Mouse (Mus musculus) heart, embryonic 15.5 days (tissue): ENCODE measurements around the gene Acot3. TPM values are rescaled to one million over a fixed set of nuclear protein-coding genes. Genes with fewer than 3 reads are reported as not detected.
"Not testable (repeated sequence)": the region's sequence is repeated elsewhere in the genome, so short reads cannot be mapped to it uniquely, and the experiment has no call there.

Experiments
- ATAC-seq: fragments of 200-750 bp; cut with Nextera tagmentation; replicated peaks from 2 replicates; pipeline ENCODE4 v1.8.0; 2017; ENCODE audit warnings: low read depth, moderate TSS enrichment; ENCODE audit not compliant: insufficient number of reproducible peaks, insufficient read depth, low FRiP score
- H3K27ac ChIP-seq: fragments of 300-500 bp; sonication (generic); 2 replicates; pipeline ENCODE4 v1.5.1; 2015; ENCODE audit warnings: mild to moderate bottlenecking, inconsistent platforms
- H3K27me3 ChIP-seq: fragments of 300-500 bp; sonication (generic); 2 replicates; pipeline ENCODE4 v1.6.1; 2015; ENCODE audit warnings: inconsistent platforms
- H3K36me3 ChIP-seq: fragments of 300-500 bp; sonication (generic); 2 replicates; pipeline ENCODE4 v1.6.1; 2015; ENCODE audit warnings: mild to moderate bottlenecking, inconsistent platforms
- H3K4me1 ChIP-seq: fragments of 300-500 bp; sonication (generic); replicated peaks from 2 replicates; pipeline ENCODE4 v1.6.1; 2015; ENCODE audit warnings: inconsistent platforms
- H3K4me2 ChIP-seq: fragments of 300-500 bp; sonication (generic); 2 replicates; pipeline ENCODE4 v1.6.1; 2015; ENCODE audit warnings: inconsistent platforms, mild to moderate bottlenecking, moderate library complexity
- H3K4me3 ChIP-seq: fragments of 300-500 bp; sonication (generic); 2 replicates; pipeline ENCODE4 v1.5.1; 2015; ENCODE audit warnings: mild to moderate bottlenecking, inconsistent platforms
- H3K9ac ChIP-seq: fragments of 300-500 bp; sonication (generic); 2 replicates; pipeline ENCODE4 v1.6.1; 2015; ENCODE audit warnings: mild to moderate bottlenecking, inconsistent platforms
- H3K9me3 ChIP-seq: fragments of 300-500 bp; sonication (generic); replicated peaks from 2 replicates; pipeline ENCODE4 v1.6.1; 2016; ENCODE audit warnings: inconsistent platforms
- WGBS: fragments of 180-500 bp; shearing (Covaris S2); methylation state at CpG from one replicate; pipeline ENCODE4 v1.1.7; 2015; ENCODE audit warnings: mixed read lengths; 5-methylcytosine and 5-hydroxymethylcytosine counted together
- polyA plus RNA-seq: library from polyadenylated mRNA; unstranded; fragments of >200 nt; fragmentation: Nextera tagmentation; extraction: Ambion mirVana; gene quantifications from 2 replicates; pipeline ENCODE4 v1.2.1, GENCODE M21; 2015

The Acot3 gene
- 0.56 and 0.73 TPM in 2 replicates for polyA plus RNA-seq

DNA sequence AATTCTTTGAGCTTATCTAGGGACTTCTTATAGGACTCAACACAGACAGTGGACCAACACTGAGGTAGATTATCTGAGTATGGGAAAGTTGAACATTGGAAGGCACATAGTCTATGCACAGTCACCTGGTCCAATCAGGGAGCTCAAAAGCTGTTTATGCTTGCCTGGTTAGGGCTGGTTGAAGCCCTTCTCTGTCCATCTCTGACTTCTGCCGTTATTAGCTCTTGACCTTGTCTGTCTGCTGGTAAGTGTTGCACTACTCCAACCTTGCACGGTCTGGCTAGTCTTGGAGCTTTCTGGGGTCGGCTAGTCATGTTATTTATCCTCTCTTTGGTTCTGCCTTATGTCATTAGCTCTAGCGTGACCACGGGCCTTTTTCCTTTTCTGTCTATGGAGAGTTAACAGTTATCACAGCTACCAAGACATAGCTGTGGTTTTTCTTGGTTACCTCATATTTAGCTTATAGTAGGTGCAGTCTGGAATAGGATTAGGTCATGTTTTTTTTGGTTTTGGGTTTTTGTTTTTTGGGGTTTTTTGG lies at the start of gene Acot3:
Gene Acot3 (plus strand): TSS at position 208 of the 538 bp plus-strand sequence.
- Histone ChIP-seq H3K4me1 (peaks cover 7% of the 10 kb centered on the region), H3K27ac (no peak within 1 kb of the TSS), H3K36me3 (no peaks in the 10 kb centered on the region), H3K9me3 (no peaks in the 10 kb centered on the region), H3K4me2 (peak within 1 kb of the TSS; percentile 94; the same call in 1 of the 2 replicates), H3K4me3 (peak within 1 kb of the TSS; percentile 54; the same call in 1 of the 2 replicates), H3K9ac (no peak within 1 kb of the TSS), H3K27me3 (peaks cover 19% of the 10 kb centered on the region; the same call in 1 of the 2 replicates)
- no peak for ATAC-seq
- 72% methylated on average over 5 of the region's 5 CpGs for WGBS

GRCm38 (mm10) chr12:84003866-84004265 lies 48.1 kb upstream of the Acot3 start:
- Histone ChIP-seq H3K4me3 (no peak overlapping the region), H3K9me3 (no peaks in the 10 kb centered on the region), H3K27ac (no peak overlapping the region), H3K9ac (no peak overlapping the region), H3K27me3 (no peaks in the 10 kb centered on the region), H3K36me3 (no peaks in the 10 kb centered on the region), H3K4me1 (peaks cover 20% of the 10 kb centered on the region), H3K4me2 (no peak overlapping the region)
- WGBS = 82% methylated on average over 1 of the region's 1 CpGs
- ATAC-seq = no peak

DNA sequence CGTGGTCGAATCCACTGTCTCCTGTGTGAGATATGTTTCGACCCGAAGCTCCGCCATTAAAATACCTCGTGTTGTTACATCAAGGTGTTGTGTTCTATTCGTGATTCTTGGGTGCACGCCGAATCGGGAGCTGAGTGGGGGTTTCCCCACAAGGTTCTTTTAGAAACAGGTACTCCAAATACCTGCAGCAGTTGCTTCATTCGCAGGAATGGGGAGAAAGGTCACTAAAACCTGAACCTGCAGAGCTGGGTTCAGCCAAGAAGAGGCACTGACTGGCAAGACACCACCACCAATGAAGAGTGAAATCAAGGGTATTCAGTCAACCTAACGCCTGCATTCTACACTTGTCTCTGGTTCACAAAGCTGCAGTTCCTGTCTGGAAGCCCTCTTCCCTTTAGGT lies 43.7 kb upstream of the Acot3 start:
- no peak overlapping the region for H3K4me3 ChIP-seq
- WGBS = 82% methylated on average over 12 of the region's 12 CpGs
- H3K27ac ChIP-seq = no peak overlapping the region
- peaks cover 22% of the 10 kb centered on the region for H3K4me1 ChIP-seq
- H3K27me3 ChIP-seq = no peaks in the 10 kb centered on the region
- no peak for ATAC-seq
- no peaks in the 10 kb centered on the region for H3K36me3 ChIP-seq
- H3K9ac ChIP-seq = no peak overlapping the region
- no peaks in the 10 kb centered on the region for H3K9me3 ChIP-seq
- H3K4me2 ChIP-seq = no peak overlapping the region

DNA sequence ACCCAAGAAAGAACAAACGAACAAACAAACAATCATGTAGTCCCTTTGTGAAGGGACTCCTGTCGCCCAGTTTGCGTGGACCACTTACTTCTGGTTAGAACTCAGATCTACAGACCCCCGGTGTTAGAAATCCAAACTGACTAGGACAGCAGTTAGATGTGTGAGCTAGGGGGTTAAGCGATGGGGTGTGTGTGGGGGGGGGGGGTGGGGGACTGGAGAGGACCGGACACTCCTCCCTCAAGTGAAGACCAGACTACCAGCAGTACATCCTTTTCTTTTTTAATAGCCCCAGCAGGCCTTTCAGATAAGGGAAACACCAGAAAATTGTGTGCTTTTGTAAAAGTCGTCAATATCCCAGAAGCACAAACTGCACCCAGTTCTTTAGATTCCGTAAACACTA lies 43.2 kb upstream of the Acot3 start:
- Histone ChIP-seq H3K27me3 (no peaks in the 10 kb centered on the region), H3K9me3 (no peaks in the 10 kb centered on the region), H3K36me3 (no peaks in the 10 kb centered on the region), H3K9ac (no peak overlapping the region), H3K4me1 (peaks cover 22% of the 10 kb centered on the region), H3K4me2 (peak overlapping the region; percentile 75), H3K27ac (peak overlapping the region; percentile 59), H3K4me3 (peak overlapping the region; percentile 58)
- WGBS = 63% methylated on average over 8 of the region's 8 CpGs
- no peak for ATAC-seq

GRCm38 (mm10) chr12:84009171-84009965 lies 42.6 kb upstream of the Acot3 start, which contains the start of gene Acot1:
Gene Acot1, plus strand, starts transcription at chr12:84009490.
- H3K36me3 ChIP-seq, H3K9me3 ChIP-seq, H3K27me3 ChIP-seq: not testable (repeated sequence)
- peak within 1 kb of the TSS; percentile 60 for H3K9ac ChIP-seq
- H3K4me1 ChIP-seq = peaks cover 22% of the 10 kb centered on the region
- peak within 1 kb of the TSS; percentile 58 for H3K4me3 ChIP-seq
- peak; percentile 93 for ATAC-seq
- H3K27ac ChIP-seq = peak within 1 kb of the TSS; percentile 59
- peak within 1 kb of the TSS; percentile 75 for H3K4me2 ChIP-seq
- 1% methylated on average over 59 of the region's 70 CpGs for WGBS

- peak overlapping the region; percentile 75 for H3K4me2 ChIP-seq
- WGBS = 82% methylated on average over 3 of the region's 3 CpGs
- H3K4me3 ChIP-seq = peak overlapping the region; percentile 58
- peaks cover 22% of the 10 kb centered on the region for H3K4me1 ChIP-seq
- H3K9me3 ChIP-seq = no peaks in the 10 kb centered on the region
- no peaks in the 10 kb centered on the region for H3K36me3 ChIP-seq
- H3K27ac ChIP-seq = no peak overlapping the region
- no peak for ATAC-seq
- H3K27me3 ChIP-seq = no peaks in the 10 kb centered on the region
- H3K9ac ChIP-seq = no peak overlapping the region
These were observed 41.7 kb upstream of the Acot3 start for GRCm38 (mm10) chr12:84010201-84010600.

GRCm38 (mm10) chr12:84011251-84012040 lies 40.5 kb upstream of the Acot3 start:
- 55% methylated on average over 12 of the region's 12 CpGs for WGBS
- no peak overlapping the region for H3K9ac ChIP-seq
- no peaks in the 10 kb centered on the region for H3K27me3 ChIP-seq
- H3K4me3 ChIP-seq = 0 out of 2 replicates have a peak overlapping the region, but pooled peaks have one; percentile 9
- 0 out of 2 replicates have a peak, but pooled peaks have one; percentile 18 for ATAC-seq
- H3K4me2 ChIP-seq = peak overlapping the region; percentile 31
- H3K9me3 ChIP-seq = no peaks in the 10 kb centered on the region
- no peak overlapping the region for H3K27ac ChIP-seq
- H3K36me3 ChIP-seq = no peaks in the 10 kb centered on the region
- H3K4me1 ChIP-seq = peaks cover 22% of the 10 kb centered on the region

DNA sequence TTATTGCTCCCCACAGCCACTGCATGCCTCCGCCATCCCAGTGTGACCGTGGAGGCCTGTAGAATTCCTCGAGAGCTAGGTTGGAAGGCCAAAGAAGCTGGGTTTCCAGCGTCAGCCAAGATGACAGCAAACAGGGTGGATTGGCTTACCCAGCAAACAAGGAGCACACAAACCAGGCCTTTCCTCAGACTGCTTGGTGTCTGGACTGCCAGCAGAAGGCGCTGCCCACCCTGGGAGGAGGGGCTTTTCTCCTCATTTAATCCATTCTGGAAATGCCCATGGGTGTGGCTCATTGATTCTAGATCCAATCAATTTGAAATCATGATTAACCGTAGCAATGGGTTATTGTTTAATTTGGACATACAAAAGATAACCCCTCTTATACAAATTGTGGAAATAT lies 38.8 kb upstream of the Acot3 start:
- Histone ChIP-seq H3K9ac (no peak overlapping the region), H3K9me3 (no peaks in the 10 kb centered on the region), H3K27me3 (no peaks in the 10 kb centered on the region), H3K4me1 (peaks cover 22% of the 10 kb centered on the region), H3K36me3 (no peaks in the 10 kb centered on the region; the same call in 1 of the 2 replicates), H3K4me2 (no peak overlapping the region), H3K27ac (no peak overlapping the region), H3K4me3 (no peak overlapping the region)
- WGBS = 70% methylated on average over 6 of the region's 6 CpGs
- ATAC-seq = no peak

DNA sequence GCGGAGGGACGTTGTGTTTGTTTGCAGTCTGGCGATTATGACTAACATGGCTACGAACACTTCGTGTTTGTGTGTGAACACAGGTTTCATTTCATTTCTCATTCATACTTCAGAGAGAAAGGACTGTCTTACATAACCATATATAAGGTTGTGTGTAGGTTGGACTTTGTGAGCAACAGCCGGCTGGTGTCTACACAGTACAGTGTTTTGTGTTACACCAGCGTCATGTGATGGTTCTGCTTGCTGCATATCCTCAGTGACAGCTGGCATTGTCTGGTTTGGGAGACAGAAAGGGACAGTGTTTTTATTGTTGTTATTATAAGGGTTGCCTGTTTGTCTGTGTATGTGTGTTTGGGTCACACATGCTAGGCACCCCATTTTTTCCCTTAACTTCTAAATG lies 38.2 kb upstream of the Acot3 start:
- Histone ChIP-seq H3K27ac (no peak overlapping the region), H3K36me3 (no peaks in the 10 kb centered on the region; the same call in 1 of the 2 replicates), H3K27me3 (no peaks in the 10 kb centered on the region), H3K4me1 (peaks cover 17% of the 10 kb centered on the region), H3K4me2 (no peak overlapping the region), H3K9ac (no peak overlapping the region), H3K4me3 (no peak overlapping the region), H3K9me3 (no peaks in the 10 kb centered on the region)
- WGBS = 92% methylated on average over 7 of the region's 7 CpGs
- no peak for ATAC-seq

DNA sequence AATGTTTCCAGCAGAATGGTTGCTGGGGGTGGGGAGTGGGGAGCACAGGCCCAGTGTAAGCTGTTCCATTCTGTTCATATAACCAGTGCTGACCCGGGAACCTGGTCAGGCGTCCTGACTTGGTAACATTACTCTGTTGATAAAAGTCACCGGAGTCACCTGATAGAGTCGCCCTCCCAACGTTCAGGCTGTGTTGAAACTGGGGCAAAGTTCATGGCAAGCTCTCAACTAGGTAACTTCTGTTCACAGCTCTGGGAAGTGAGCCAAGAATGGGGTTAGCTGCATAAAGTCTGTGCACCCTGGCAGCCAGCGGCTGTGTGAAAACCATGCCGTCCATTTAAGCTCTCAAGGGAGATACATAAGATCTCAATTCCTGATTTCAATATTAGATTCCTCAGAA lies 31.4 kb upstream of the Acot3 start:
- H3K27me3 ChIP-seq = not testable (repeated sequence)
- peak overlapping the region; percentile 31 for H3K27ac ChIP-seq
- 14% methylated on average over 7 of the region's 7 CpGs for WGBS

DNA sequence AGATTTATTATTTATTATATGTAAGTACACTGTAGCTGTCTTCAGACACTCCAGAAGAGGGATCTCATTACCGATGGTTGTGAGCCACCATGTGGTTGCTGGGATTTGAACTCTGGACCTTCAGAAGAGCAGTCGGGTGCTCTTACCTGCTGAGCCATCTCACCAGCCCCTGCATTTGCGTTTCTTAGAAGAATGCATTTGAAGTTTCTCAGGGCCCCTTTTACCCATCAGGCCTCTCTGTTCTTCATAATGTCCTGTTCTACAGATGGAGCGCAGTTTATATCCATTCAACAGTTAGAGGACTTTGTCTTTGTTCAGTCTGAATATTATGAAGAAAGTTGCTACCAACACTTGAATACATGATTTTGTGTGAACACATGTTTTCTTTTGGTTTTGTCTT lies 29.7 kb upstream of the Acot3 start:
- not testable (repeated sequence) for H3K9ac ChIP-seq, H3K36me3 ChIP-seq, ATAC-seq, H3K27ac ChIP-seq, H3K27me3 ChIP-seq, H3K4me1 ChIP-seq, H3K9me3 ChIP-seq, H3K4me2 ChIP-seq, H3K4me3 ChIP-seq
- WGBS = 92% methylated on average over 4 of the region's 4 CpGs

More for the DNA sequence above, 31.4 kb upstream of the Acot3 start:
- ATAC-seq = peak; percentile 80
- not testable (repeated sequence) for H3K4me1 ChIP-seq, H3K9ac ChIP-seq, H3K4me3 ChIP-seq, H3K9me3 ChIP-seq, H3K36me3 ChIP-seq, H3K4me2 ChIP-seq
